Mouse (Mus musculus) embryonic facial prominence, embryonic 13.5 days (tissue): Measurements from ENCODE around the gene Adpgk. TPM values are rescaled to one million over a fixed set of nuclear protein-coding genes. Genes with fewer than 3 reads are reported as not detected.

Source experiments
- ATAC-seq: fragments of 200-750 bp; cut with Nextera tagmentation; 2 replicates; pipeline ENCODE4 v1.8.0; 2017; ENCODE audit warnings: low read depth; ENCODE audit not compliant: insufficient number of reproducible peaks, insufficient read depth, low FRiP score, low TSS enrichment
- H3K27ac ChIP-seq: fragments of 300-500 bp; sonication (generic); 2 replicates; pipeline ENCODE4 v1.5.1; 2015; ENCODE audit warnings: moderate library complexity, mild to moderate bottlenecking, inconsistent platforms
- H3K27me3 ChIP-seq: fragments of 300-500 bp; sonication (generic); 2 replicates; pipeline ENCODE4 v1.6.1; 2015; ENCODE audit warnings: mild to moderate bottlenecking, inconsistent platforms
- H3K36me3 ChIP-seq: fragments of 300-500 bp; sonication (generic); 2 replicates; pipeline ENCODE4 v1.6.1; 2015; ENCODE audit warnings: mild to moderate bottlenecking, inconsistent platforms
- H3K4me1 ChIP-seq: fragments of 300-500 bp; sonication (generic); 2 replicates; pipeline ENCODE4 v1.6.1; 2015; ENCODE audit warnings: inconsistent platforms
- H3K4me2 ChIP-seq: fragments of 300-500 bp; sonication (generic); 2 replicates; pipeline ENCODE4 v1.6.1; 2015; ENCODE audit warnings: moderate library complexity, mild to moderate bottlenecking, inconsistent platforms
- H3K4me3 ChIP-seq: fragments of 300-500 bp; sonication (generic); 2 replicates; pipeline ENCODE4 v1.5.1; 2015; ENCODE audit warnings: mild to moderate bottlenecking, inconsistent platforms
- H3K9ac ChIP-seq: fragments of 300-500 bp; sonication (generic); 2 replicates; pipeline ENCODE4 v1.6.1; 2015; ENCODE audit warnings: mild to moderate bottlenecking, inconsistent platforms
- H3K9me3 ChIP-seq: fragments of 300-500 bp; sonication (generic); 2 replicates; pipeline ENCODE4 v1.6.1; 2016; ENCODE audit warnings: inconsistent platforms
- WGBS: fragments of 180-500 bp; shearing (Covaris S2); methylation state at CpG from one replicate; pipeline ENCODE4 v1.1.7; 2015; ENCODE audit warnings: mixed read lengths; 5-methylcytosine and 5-hydroxymethylcytosine counted together
- polyA plus RNA-seq: library from polyadenylated mRNA; unstranded; fragments of >200 nt; fragmentation: Nextera tagmentation; extraction: Ambion mirVana; gene quantifications from 2 replicates; pipeline ENCODE4 v1.2.1, GENCODE M21; 2015

The Adpgk gene
- polyA plus RNA-seq: 35.6 and 39.2 TPM in 2 replicates

DNA sequence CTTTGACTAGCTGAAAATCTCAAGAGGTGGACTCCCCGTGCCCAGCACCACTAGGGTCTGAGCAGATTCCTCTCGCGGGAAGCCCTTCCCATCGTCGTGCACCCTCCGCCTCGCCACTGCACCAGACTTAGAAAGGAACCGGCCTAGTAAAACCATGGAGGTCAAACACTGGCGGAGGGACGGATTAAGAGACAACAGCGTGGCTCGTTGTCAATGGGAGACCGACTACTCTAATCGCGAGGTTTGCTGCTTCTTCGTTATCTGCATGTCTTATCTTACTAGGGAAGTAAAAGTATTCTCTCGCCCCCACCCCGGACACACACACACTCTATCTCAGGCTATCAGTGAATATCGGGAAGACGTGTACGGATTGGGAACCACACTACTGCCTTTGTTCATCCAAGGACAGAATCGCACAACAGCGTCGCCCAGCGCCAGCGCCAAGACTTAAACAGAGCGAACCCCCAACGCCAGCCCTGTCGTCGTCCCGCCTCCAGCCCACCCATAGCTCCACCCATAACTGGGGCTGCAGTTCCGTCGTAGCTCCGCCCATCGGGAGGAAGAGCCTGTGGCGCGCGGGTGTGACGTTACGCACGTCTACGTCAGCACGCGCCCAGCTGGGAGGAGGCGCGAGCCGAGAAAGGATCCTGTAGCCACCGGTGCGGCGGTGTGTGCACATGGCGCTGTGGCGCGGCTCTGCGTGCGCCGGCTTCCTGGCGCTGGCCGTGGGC lies at the start of gene Adpgk:
Adpgk (plus strand) TSS at position 602 of the 731 bp plus-strand sequence.
- Histone ChIP-seq H3K36me3 (no peaks in the 10 kb centered on the region), H3K27ac (peak within 1 kb of the TSS; percentile 90), H3K27me3 (no peaks in the 10 kb centered on the region), H3K9ac (peak within 1 kb of the TSS; percentile 91), H3K4me2 (peak within 1 kb of the TSS; percentile 62), H3K4me1 (peaks cover 49% of the 10 kb centered on the region), H3K9me3 (no peaks in the 10 kb centered on the region), H3K4me3 (peak within 1 kb of the TSS; percentile 94)
- peak; percentile 98 for ATAC-seq
- 2% methylated on average over 58 of the region's 58 CpGs for WGBS

DNA sequence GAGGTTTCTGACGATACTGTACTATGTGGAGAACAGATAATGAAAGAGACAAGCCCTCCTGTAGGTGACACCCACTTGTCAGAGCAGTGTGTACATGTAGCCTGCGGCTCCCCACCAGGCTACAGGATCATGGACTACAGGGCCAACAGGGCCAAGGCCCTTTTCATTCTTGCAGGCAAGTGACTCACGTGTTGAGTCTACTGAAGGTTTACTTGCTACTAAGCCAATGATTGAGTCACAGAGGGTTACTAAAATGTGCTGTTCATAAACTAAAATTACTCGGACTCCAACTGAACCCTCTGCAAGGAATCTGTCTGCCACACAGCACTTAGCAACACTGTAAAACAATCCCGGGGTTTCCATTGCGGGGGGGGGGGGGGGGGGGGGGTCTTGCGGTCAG lies 46.2 kb upstream of the Adpgk start:
- 40% methylated on average over 7 of the region's 7 CpGs for WGBS
- Histone ChIP-seq H3K4me3 (no peak overlapping the region), H3K36me3 (no peaks in the 10 kb centered on the region), H3K9ac (no peak overlapping the region), H3K4me1 (peaks cover 22% of the 10 kb centered on the region), H3K27ac (no peak overlapping the region), H3K27me3 (no peaks in the 10 kb centered on the region), H3K9me3 (no peaks in the 10 kb centered on the region), H3K4me2 (no peak overlapping the region)
- ATAC-seq: no peak

DNA sequence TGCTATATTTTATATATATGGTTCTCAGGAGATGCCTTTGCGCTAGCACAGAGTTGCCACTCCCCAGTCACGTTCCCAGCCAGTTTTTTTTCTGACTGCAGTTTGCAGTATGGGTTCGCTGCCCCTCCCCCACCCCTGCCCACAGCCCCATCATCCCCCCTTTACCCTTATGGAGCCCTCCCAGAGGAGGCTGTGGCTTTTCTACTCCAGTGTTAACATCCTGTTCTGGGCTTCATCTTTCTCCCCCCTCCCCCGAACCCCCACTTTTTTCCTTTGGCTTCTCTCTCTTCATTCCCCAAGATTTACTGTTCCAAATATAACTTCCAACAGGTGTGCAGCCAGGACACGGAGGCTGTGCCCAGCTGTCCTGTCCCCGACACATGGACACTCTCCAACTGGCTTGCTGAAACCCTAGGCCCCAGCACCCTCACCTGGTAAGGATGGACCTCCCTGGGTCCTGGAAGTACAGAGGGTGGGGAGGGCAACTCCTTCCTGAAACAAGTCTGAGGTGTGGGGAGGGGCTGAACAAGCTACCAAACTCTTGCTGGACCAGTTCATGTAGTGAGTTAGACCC lies 44.8 kb upstream of the Adpgk start:
- Histone ChIP-seq H3K9ac (no peak overlapping the region), H3K9me3 (no peaks in the 10 kb centered on the region), H3K4me2 (no peak overlapping the region; the same call in 1 of the 2 replicates), H3K4me1 (peaks cover 22% of the 10 kb centered on the region), H3K27me3 (no peaks in the 10 kb centered on the region), H3K36me3 (no peaks in the 10 kb centered on the region), H3K4me3 (no peak overlapping the region), H3K27ac (no peak overlapping the region)
- no peak for ATAC-seq
- 37% methylated on average over 6 of the region's 6 CpGs for WGBS

DNA sequence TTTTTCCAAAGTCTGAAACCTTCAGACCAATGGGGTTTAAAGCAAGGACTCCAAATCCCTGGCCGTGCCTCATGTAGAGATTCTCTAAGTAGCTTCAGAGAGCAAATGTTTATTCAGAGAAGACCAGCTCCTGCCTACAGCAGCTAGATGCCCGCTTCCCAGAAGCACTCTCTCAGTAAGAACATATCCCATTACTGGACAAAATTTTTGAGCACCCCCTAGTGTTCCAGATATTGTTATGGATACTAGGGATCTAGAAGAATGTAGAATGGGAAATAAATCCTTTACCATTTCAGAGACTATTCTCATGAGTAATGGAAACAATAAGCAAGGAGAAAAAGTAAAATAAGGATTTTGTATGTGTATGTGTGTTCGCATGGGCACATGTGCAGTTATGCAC lies 42.0 kb upstream of the Adpgk start:
- no peak for ATAC-seq
- no peaks in the 10 kb centered on the region for H3K27me3 ChIP-seq
- 78% methylated on average over 3 of the region's 3 CpGs for WGBS
- no peak overlapping the region for H3K4me3 ChIP-seq
- peaks cover 22% of the 10 kb centered on the region for H3K4me1 ChIP-seq
- H3K9ac ChIP-seq: no peak overlapping the region
- H3K36me3 ChIP-seq: no peaks in the 10 kb centered on the region
- no peaks in the 10 kb centered on the region for H3K9me3 ChIP-seq
- H3K4me2 ChIP-seq: no peak overlapping the region
- H3K27ac ChIP-seq: no peak overlapping the region

DNA sequence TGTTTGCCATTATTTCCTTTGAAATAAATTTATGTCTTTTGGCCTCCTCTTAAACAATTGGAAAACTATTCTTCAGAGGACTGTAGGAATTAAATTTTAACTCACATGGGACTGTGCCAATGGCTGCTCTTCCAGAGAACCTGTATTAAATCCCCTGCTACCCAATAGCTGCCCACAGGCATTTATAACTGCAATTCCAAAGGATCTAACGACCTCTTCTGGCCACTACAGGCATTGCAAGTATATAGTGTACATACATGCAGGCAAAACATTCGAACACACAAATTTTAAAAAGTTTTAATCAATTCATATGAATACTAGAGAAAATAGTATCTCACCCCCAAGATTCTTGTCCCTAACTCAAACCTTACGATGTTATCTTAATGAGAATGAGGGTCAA lies 41.1 kb upstream of the Adpgk start:
- no peak overlapping the region for H3K4me2 ChIP-seq
- H3K4me1 ChIP-seq: peaks cover 18% of the 10 kb centered on the region
- no peak overlapping the region for H3K9ac ChIP-seq
- H3K27ac ChIP-seq: no peak overlapping the region
- WGBS: 58% methylated on average over 3 of the region's 3 CpGs
- H3K9me3 ChIP-seq: no peaks in the 10 kb centered on the region
- no peak for ATAC-seq
- no peak overlapping the region for H3K4me3 ChIP-seq
- no peaks in the 10 kb centered on the region for H3K27me3 ChIP-seq
- H3K36me3 ChIP-seq: no peaks in the 10 kb centered on the region

DNA sequence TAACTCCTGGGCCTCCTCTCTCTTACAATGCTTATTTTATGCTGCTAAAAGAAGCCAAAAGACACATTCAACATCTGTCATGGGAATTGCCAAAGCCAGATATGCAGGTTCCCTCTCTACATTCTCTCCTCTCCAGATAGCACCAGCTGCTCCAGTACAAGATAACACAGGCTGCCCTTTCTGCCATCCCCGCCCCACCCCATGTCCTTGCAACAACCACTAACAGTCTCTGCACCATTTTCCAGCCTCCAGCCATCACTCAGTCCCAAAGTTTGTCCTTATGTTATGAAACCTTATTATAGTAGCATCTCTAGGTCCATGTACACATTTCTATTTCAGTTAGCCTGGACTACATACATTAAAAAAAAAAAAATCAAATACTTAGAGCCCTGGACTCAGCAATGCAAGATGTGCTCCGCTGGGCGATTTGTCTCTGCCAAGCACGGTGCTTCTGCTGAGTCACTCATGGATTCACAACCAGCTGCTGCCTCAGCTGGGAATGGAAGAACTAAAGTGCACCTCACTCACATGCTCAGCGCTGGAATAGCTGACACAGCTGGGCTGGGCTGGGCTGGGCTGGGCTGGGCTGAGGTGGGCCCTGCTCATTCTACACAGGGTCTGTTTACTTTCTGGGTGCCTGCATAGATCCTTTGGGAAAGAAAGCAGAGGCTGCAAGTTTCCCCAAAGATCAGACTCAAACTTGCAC lies 36.5 kb upstream of the Adpgk start:
- no peaks in the 10 kb centered on the region for H3K36me3 ChIP-seq
- H3K4me1 ChIP-seq: peaks cover 2% of the 10 kb centered on the region
- no peak for ATAC-seq
- no peak overlapping the region for H3K27ac ChIP-seq
- H3K9me3 ChIP-seq: no peaks in the 10 kb centered on the region
- H3K4me2 ChIP-seq: no peak overlapping the region
- H3K27me3 ChIP-seq: no peaks in the 10 kb centered on the region
- no peak overlapping the region for H3K9ac ChIP-seq
- H3K4me3 ChIP-seq: no peak overlapping the region
- WGBS: 72% methylated on average over 5 of the region's 5 CpGs

DNA sequence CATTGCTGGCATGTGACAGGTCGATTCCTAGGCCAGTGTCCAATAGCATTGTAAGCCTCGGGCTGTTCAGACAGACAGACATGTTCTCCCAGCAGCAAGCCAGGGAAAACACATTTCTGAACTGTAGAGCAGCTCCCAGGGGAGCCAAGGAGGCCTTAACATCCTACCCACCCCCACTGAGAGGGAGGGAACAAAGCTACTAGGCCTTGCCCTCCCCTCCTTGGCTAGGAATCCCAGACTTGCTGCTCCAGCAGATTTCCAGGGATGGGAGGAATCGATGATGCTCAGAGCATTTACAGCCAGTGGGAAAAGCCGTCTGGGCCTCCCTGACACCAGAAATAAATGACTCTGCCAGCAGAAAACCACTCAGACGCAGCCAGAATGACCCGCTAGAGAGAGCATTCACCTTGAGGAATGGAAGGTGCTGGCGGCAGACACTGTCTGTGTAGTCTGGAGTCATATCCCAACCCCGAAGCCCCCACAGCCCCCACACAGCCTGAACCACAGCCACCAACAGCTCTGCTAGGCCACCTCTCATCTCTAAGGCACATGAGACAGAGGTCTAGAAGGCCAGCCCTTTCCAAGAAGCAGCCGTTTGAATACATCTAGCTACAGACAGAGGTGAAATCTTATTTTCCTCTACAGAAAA lies 31.4 kb upstream of the Adpgk start:
- Histone ChIP-seq H3K27me3 (no peaks in the 10 kb centered on the region), H3K4me2 (no peak overlapping the region), H3K27ac (0 out of 2 replicates have a peak overlapping the region, but pooled peaks have one; percentile 9), H3K4me1 (peaks cover 11% of the 10 kb centered on the region), H3K36me3 (no peaks in the 10 kb centered on the region), H3K9ac (no peak overlapping the region), H3K4me3 (no peak overlapping the region), H3K9me3 (no peaks in the 10 kb centered on the region)
- WGBS: 61% methylated on average over 9 of the region's 9 CpGs
- no peak for ATAC-seq

DNA sequence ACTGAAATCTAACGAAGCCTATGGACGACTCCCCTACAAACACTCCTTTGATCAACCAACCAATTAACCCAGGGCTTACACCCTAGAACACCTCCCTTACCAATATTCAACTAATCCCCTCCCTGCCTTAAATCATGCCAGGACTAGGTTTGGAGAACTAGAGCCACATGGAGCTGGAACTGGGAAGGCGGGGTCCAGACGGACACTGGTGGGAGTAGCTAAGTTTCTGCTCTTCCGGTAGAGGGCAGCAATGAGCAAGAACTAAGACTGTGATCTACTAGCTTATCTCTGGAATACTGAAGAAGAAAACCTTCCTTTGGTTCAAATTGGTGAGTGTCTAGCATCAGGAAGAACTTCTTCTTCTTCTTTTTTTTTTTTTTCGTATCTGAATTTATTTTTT lies 25.0 kb upstream of the Adpgk start:
- Histone ChIP-seq H3K36me3 (no peaks in the 10 kb centered on the region), H3K9me3 (no peaks in the 10 kb centered on the region), H3K4me3 (no peak overlapping the region), H3K9ac (no peak overlapping the region), H3K4me1 (no peaks in the 10 kb centered on the region), H3K27me3 (no peaks in the 10 kb centered on the region), H3K4me2 (no peak overlapping the region), H3K27ac (no peak overlapping the region)
- ATAC-seq: no peak
- 50% methylated on average over 6 of the region's 6 CpGs for WGBS

DNA sequence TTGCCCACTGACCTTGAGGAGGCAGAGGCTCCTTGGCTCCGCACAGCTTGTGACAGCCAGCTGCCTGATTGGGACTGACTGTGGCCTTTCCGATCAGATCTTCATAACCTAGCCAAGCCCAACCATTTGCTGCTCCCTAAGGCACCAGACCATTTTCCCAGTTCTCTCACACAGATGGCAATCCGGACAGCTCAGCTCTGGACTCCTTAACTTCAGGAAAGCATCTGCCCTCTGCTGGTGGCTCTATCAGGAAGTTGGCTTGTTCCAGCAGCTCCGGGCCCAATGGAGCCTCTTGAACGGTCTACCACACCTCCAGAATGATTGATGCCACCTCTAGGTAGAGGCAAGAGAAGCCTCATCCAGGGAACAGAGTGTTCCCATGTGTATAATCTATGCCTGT lies 21.6 kb upstream of the Adpgk start:
- Histone ChIP-seq H3K9me3 (no peaks in the 10 kb centered on the region), H3K36me3 (no peaks in the 10 kb centered on the region), H3K27ac (no peak overlapping the region), H3K4me2 (no peak overlapping the region), H3K27me3 (no peaks in the 10 kb centered on the region), H3K4me1 (no peaks in the 10 kb centered on the region), H3K9ac (no peak overlapping the region), H3K4me3 (no peak overlapping the region)
- ATAC-seq: no peak
- 19% methylated on average over 5 of the region's 5 CpGs for WGBS

DNA sequence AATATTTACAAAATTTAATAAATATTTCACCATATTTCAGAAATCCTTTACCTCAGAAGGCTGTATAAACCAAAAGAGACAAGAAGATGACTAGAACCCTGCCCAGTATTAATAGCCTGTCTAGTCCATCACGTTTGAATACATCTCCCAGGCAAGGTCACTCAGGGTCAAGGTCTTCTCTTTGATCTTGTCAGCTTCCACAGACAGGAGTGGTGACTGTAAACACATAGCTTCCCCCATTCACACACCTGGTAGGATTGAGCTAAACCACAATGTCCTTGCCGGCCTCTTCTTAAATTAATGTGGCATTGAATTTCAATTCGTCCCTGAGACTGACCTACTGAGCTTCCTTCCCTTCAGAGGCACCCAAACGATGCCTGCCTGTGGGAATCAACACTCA lies 20.3 kb upstream of the Adpgk start:
- no peak overlapping the region for H3K4me3 ChIP-seq
- H3K9ac ChIP-seq: no peak overlapping the region
- no peak overlapping the region for H3K27ac ChIP-seq
- H3K9me3 ChIP-seq: no peaks in the 10 kb centered on the region
- no peaks in the 10 kb centered on the region for H3K4me1 ChIP-seq
- WGBS: 16% methylated on average over 4 of the region's 4 CpGs
- H3K27me3 ChIP-seq: no peaks in the 10 kb centered on the region
- no peak overlapping the region for H3K4me2 ChIP-seq
- no peak for ATAC-seq
- no peaks in the 10 kb centered on the region for H3K36me3 ChIP-seq

DNA sequence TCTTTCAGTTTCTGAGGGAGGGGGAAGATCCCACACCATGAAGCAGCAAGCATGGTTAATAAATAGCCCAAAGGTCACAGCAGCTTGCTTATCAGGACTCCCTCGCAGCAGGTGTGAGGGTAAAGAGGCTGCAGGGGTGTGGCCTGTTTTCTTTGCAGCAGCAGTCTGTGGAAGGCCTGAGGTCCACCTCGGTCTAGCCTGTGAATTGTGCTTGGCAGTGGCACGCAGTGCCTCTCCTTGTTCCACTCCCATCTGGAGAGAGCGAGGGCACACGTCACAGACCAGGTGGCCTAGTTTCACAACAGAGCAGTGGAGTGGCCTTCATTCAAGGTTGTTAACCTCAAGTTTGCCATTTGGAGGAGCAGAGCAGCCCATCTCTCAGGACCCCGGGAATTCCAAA lies 19.6 kb upstream of the Adpgk start:
- Histone ChIP-seq H3K27me3 (no peaks in the 10 kb centered on the region), H3K9me3 (no peaks in the 10 kb centered on the region), H3K4me1 (no peaks in the 10 kb centered on the region), H3K9ac (no peak overlapping the region), H3K27ac (no peak overlapping the region), H3K36me3 (no peaks in the 10 kb centered on the region), H3K4me3 (no peak overlapping the region), H3K4me2 (no peak overlapping the region)
- 54% methylated on average over 6 of the region's 6 CpGs for WGBS
- ATAC-seq: no peak
